Mouse (Mus musculus) kidney, adult 2 months (tissue): ENCODE results near the gene Nlrp6. TPM values are rescaled to one million over a fixed set of nuclear protein-coding genes. Genes with fewer than 3 reads are reported as not detected.
A peak's percentile ranks its signal among the peaks of the same experiment; 100 is the strongest.

Experiments
- DNase-seq: peaks from one replicate; pipeline ENCODE4 v3.0.0; 2021
- H3K27ac ChIP-seq: fragments of 200-500 bp; 2 replicates; pipeline ENCODE4 v1.5.1; 2012; ENCODE audit warnings: low read depth, low read length, control low read depth, inconsistent platforms; ENCODE audit not compliant: insufficient read depth
- H3K27me3 ChIP-seq: fragments of 200-500 bp; replicated peaks from 2 replicates; pipeline ENCODE4 v1.6.1; 2012; ENCODE audit warnings: mild to moderate bottlenecking, moderate library complexity, low read length, inconsistent platforms; ENCODE audit not compliant: control insufficient read depth, insufficient read depth
- H3K36me3 ChIP-seq: fragments of 200-500 bp; 2 replicates; pipeline ENCODE4 v1.6.1; 2012; ENCODE audit warnings: mild to moderate bottlenecking, moderate library complexity, low read length, inconsistent platforms; ENCODE audit not compliant: control insufficient read depth, insufficient read depth
- H3K4me1 ChIP-seq: fragments of 200-500 bp; 2 replicates; pipeline ENCODE4 v1.6.1; 2011; ENCODE audit warnings: low read length; ENCODE audit not compliant: control insufficient read depth, insufficient read depth
- H3K4me3 ChIP-seq: fragments of 200-500 bp; 2 replicates; pipeline ENCODE4 v1.5.1; 2011; ENCODE audit warnings: mild to moderate bottlenecking, low read depth, low read length, control low read depth; ENCODE audit not compliant: insufficient read depth
- CTCF ChIP-seq: fragments of 200-500 bp; conservative IDR thresholded peaks from 2 replicates; pipeline ENCODE4 v1.5.1; 2011; ENCODE audit warnings: low read depth, mild to moderate bottlenecking, control low read depth, low read length, moderate library complexity, mixed read lengths; ENCODE audit not compliant: insufficient read depth, insufficient read length
- POLR2A ChIP-seq: fragments of 200-500 bp; IDR thresholded peaks from one replicate; pipeline ENCODE4 v1.6.1; 2011; ENCODE audit warnings: low read depth, low read length, control low read depth
- WGBS: fragments of 180-500 bp; shearing (Covaris S2); methylation state at CpG from one replicate; pipeline ENCODE4 v1.1.7; 2018; 5-methylcytosine and 5-hydroxymethylcytosine counted together
- polyA plus RNA-seq: library from polyadenylated mRNA; depleted of rRNA; stranded (reverse); fragments of >200 nt; gene quantifications from 2 replicates; pipeline ENCODE4 v1.2.3, GENCODE M21; 2012

The Nlrp6 gene
- polyA plus RNA-seq, 1 experiment: 56.6 TPM

- H3K36me3 ChIP-seq: no peaks in the 10 kb centered on the region
- no peak for TF ChIP-seq CTCF
- TF ChIP-seq POLR2A: no peak
- H3K27me3 ChIP-seq: no peaks in the 10 kb centered on the region
- H3K4me3 ChIP-seq: no peak overlapping the region
- WGBS: 59% methylated on average over 3 of the region's 3 CpGs
- H3K27ac ChIP-seq: peak overlapping the region; percentile 77
- peaks cover 12% of the 10 kb centered on the region; the same call in 1 of the 2 replicates for H3K4me1 ChIP-seq
- DNase-seq: no peak
Observed at GRCm38 (mm10) chr7:140912293-140912692, 8.4 kb upstream of the Nlrp6 start.

DNA sequence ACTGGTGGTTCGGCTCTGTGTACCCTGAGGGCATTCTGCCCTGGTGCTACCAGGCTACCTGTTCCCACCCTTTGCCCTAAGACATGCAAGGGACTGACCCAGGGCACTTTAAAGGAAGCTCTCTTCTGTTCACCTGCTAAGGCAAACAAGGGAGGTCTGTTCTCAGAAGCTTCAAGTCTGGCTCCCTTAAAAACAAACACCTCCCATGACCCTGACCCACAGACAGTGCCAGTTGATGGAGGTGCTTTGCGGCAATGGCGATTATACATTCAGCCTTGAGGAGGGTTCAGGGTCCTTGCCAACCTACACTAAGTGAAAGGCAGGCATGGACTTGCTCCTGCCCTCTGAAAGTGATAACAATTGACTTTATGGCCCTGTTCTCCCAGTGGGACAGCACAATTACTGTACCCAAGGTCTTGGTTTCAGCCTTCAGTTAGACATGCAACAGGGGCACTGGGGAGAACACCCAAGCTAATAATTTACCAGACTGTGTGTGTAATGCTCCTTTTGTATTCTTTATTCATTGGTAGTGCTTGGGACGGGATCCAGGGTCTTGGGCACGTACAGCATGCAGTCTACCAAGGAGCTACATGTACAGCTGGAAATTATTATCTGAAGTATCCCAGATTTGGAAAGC is 7.7 kb upstream of the Nlrp6 start:
- Histone ChIP-seq H3K4me3 (no peak overlapping the region), H3K27me3 (no peaks in the 10 kb centered on the region), H3K4me1 (peaks cover 12% of the 10 kb centered on the region; the same call in 1 of the 2 replicates), H3K27ac (peak overlapping the region; percentile 77), H3K36me3 (no peaks in the 10 kb centered on the region)
- DNase-seq: peak; percentile 88
- 28% methylated on average over 5 of the region's 5 CpGs for whole genome bisulfite sequencing
- TF ChIP-seq POLR2A (no peak), CTCF (no peak)

GRCm38 (mm10) chr7:140914031-140914690 is 6.5 kb upstream of the Nlrp6 start:
- no peak overlapping the region for H3K4me3 ChIP-seq
- DNase-seq: peak; percentile 91
- TF ChIP-seq CTCF (no peak), POLR2A (no peak)
- H3K27me3 ChIP-seq: no peaks in the 10 kb centered on the region
- H3K4me1 ChIP-seq: peaks cover 12% of the 10 kb centered on the region; the same call in 1 of the 2 replicates
- peak overlapping the region; percentile 90 for H3K27ac ChIP-seq
- H3K36me3 ChIP-seq: no peaks in the 10 kb centered on the region
- 61% methylated on average over 8 of the region's 8 CpGs for WGBS

GRCm38 (mm10) chr7:140919911-140920310 is 791 bp upstream of the Nlrp6 start:
- Histone ChIP-seq H3K4me3 (no peak overlapping the region), H3K36me3 (no peaks in the 10 kb centered on the region), H3K27me3 (no peaks in the 10 kb centered on the region), H3K27ac (no peak overlapping the region), H3K4me1 (peaks cover 13% of the 10 kb centered on the region)
- TF ChIP-seq CTCF (no peak), POLR2A (no peak)
- no peak for DNase-seq
- 63% methylated on average over 4 of the region's 4 CpGs for WGBS

DNA sequence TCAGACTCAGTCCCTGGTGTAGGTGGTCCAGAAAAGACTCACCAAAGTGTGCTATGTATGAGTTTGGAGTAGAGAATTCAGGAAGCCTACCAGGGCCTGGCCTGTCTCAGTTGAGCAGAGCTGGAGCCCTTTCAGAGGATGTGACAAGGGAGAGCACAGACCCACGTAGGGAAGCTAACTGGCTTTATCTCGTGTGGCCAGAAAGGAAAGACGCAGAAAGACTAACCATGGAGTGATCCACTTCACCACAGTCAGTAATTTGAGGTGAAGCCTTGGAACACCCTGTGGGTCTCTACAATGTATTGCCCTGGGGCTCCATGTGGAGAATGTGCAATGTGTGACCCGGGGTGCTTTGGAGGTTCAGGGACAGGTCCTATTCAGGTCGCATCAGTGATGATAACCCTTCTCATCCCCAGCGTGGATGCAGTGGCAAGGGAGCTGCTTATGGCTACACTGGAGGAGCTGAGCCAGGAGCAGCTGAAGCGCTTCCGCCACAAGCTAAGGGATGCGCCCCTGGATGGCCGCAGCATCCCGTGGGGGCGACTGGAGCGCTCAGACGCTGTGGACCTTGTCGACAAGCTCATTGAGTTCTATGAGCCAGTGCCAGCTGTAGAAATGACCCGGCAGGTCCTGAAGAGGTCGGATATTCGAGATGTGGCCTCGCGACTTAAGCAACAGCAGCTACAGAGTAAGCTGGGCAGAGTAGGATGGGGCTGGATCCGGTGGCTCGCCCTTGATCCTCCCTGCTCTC is 698 bp downstream of the Nlrp6 start:
- Histone ChIP-seq H3K4me3 (no peak overlapping the region), H3K4me1 (peaks cover 18% of the 10 kb centered on the region), H3K36me3 (no peaks in the 10 kb centered on the region), H3K27me3 (no peaks in the 10 kb centered on the region), H3K27ac (no peak overlapping the region)
- peak; percentile 66 for DNase-seq
- WGBS: 25% methylated on average over 22 of the region's 22 CpGs
- TF ChIP-seq CTCF (no peak), POLR2A (no peak)

DNA sequence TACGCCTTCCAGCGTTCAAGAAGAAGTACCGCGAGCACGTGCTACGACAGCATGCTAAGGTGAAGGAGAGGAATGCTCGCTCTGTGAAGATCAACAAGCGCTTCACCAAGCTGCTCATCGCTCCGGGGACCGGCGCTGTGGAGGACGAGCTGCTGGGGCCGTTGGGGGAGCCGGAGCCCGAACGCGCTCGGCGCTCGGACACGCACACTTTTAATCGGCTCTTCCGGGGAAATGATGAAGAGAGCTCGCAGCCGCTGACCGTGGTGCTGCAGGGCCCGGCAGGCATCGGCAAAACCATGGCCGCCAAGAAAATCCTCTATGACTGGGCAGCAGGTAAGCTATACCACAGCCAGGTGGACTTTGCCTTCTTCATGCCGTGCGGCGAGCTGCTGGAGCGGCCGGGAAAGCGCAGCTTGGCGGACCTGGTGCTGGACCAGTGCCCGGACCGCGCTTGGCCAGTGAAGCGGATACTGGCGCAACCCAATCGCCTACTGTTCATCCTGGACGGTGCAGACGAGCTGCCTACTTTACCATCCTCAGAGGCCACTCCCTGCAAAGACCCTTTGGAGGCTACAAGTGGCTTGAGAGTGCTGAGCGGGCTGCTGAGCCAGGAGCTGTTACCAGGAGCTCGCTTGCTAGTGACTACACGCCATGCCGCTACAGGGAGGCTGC is 1.8 kb downstream of the Nlrp6 start:
- Histone ChIP-seq H3K27ac (peak overlapping the region; percentile 33), H3K4me3 (peak overlapping the region; percentile 42), H3K27me3 (no peaks in the 10 kb centered on the region), H3K36me3 (no peaks in the 10 kb centered on the region), H3K4me1 (peaks cover 21% of the 10 kb centered on the region)
- DNase-seq: peak; percentile 96
- under 1% methylated on average over 49 of the region's 49 CpGs for whole genome bisulfite sequencing
- peak; percentile 31 for TF ChIP-seq CTCF
- TF ChIP-seq POLR2A: no peak
